Mouse (Mus musculus) liver, adult 2 months (tissue): Measurements from ENCODE around the gene Desi2. TPM values are rescaled to one million over a fixed set of nuclear protein-coding genes. Genes with fewer than 3 reads are reported as not detected.
"Not testable (repeated sequence)": the region's sequence is repeated elsewhere in the genome, so short reads cannot be mapped to it uniquely, and the experiment has no call there.

Source experiments
- DNase-seq: peaks from one replicate; pipeline ENCODE4 v3.0.0-alpha.2; 2011; ENCODE audit warnings: low read depth, low spot score; ENCODE audit errors: extremely low read depth
- H3K27ac ChIP-seq: fragments of 200-500 bp; replicated peaks from 2 replicates; pipeline ENCODE4 v1.5.1; 2012; ENCODE audit warnings: low read depth, mild to moderate bottlenecking, control low read depth, inconsistent platforms, low read length; ENCODE audit not compliant: insufficient read depth
- H3K27me3 ChIP-seq: fragments of 200-500 bp; 2 replicates; pipeline ENCODE4 v1.6.1; 2012; ENCODE audit warnings: mild to moderate bottlenecking, moderate library complexity, low read length, inconsistent platforms; ENCODE audit not compliant: control insufficient read depth, insufficient read depth
- H3K36me3 ChIP-seq: fragments of 200-500 bp; 2 replicates; pipeline ENCODE4 v1.6.1; 2012; ENCODE audit warnings: low read length, inconsistent platforms; ENCODE audit not compliant: control insufficient read depth, insufficient read depth
- H3K4me1 ChIP-seq: fragments of 200-500 bp; 2 replicates; pipeline ENCODE4 v1.6.1; 2011; ENCODE audit warnings: low read length; ENCODE audit not compliant: control insufficient read depth, insufficient read depth
- H3K4me3 ChIP-seq: fragments of 200-500 bp; 2 replicates; pipeline ENCODE4 v1.5.1; 2011; ENCODE audit warnings: low read depth, mild to moderate bottlenecking, control low read depth, low read length, moderate library complexity; ENCODE audit not compliant: insufficient read depth
- H3K79me2 ChIP-seq: fragments of 200-500 bp; 2 replicates; pipeline ENCODE4 v1.6.1; 2012; ENCODE audit warnings: inconsistent platforms, mild to moderate bottlenecking, low read length, moderate library complexity; ENCODE audit not compliant: control insufficient read depth, insufficient read depth
- H3K9ac ChIP-seq: fragments of 200-500 bp; 2 replicates; pipeline ENCODE4 v1.6.1; 2012; ENCODE audit warnings: low read depth, mild to moderate bottlenecking, control low read depth, inconsistent platforms, low read length
- CTCF ChIP-seq: fragments of 200-500 bp; IDR thresholded peaks from 2 replicates; pipeline ENCODE4 v1.5.1; 2011; ENCODE audit warnings: low read depth, low read length, control low read depth
- POLR2A ChIP-seq: fragments of 200-500 bp; IDR thresholded peaks from 2 replicates; pipeline ENCODE4 v1.6.1; 2011; ENCODE audit warnings: low read length, control low read depth; ENCODE audit not compliant: insufficient read depth; ENCODE audit errors: extremely low read depth
- WGBS: fragments of 180-500 bp; shearing (Covaris S2); methylation state at CpG from one replicate; pipeline ENCODE4 v1.1.7; 2018; 5-methylcytosine and 5-hydroxymethylcytosine counted together
- polyA plus RNA-seq: library from polyadenylated mRNA; depleted of rRNA; stranded (reverse); fragments of >200 nt; gene quantifications from 2 replicates; pipeline ENCODE4 v1.2.3, GENCODE M21; 2012; rRNA removed
- total RNA-seq: library from RNA; depleted of rRNA; stranded (reverse); fragments of >200 nt; gene quantifications from 2 replicates; pipeline ENCODE4 v1.2.3, GENCODE M21; 2014; rRNA removed

Gene Desi2
- total and polyA plus RNA-seq, 2 experiments = 5.6 to 7.2 TPM

- no peaks in the 10 kb centered on the region for H3K79me2 ChIP-seq
- no peak overlapping the region for H3K4me3 ChIP-seq
- no peak for TF ChIP-seq CTCF
- no peak for TF ChIP-seq POLR2A
- no peak overlapping the region for H3K9ac ChIP-seq
- H3K36me3 ChIP-seq = no peaks in the 10 kb centered on the region
- no peak overlapping the region for H3K27ac ChIP-seq
- no peaks in the 10 kb centered on the region for H3K4me1 ChIP-seq
- 81% methylated on average over 2 of the region's 2 CpGs for whole genome bisulfite sequencing
- DNase-seq = no peak
- no peaks in the 10 kb centered on the region for H3K27me3 ChIP-seq
Observed at GRCm38 (mm10) chr1:178283946-178284720, 96.9 kb downstream of the Desi2 start.

GRCm38 (mm10) chr1:178287601-178288176 lies 100.5 kb downstream of the Desi2 start:
- H3K27ac ChIP-seq = no peak overlapping the region
- H3K4me3 ChIP-seq = no peak overlapping the region
- no peaks in the 10 kb centered on the region for H3K79me2 ChIP-seq
- 59% methylated on average over 8 of the region's 8 CpGs for WGBS
- no peaks in the 10 kb centered on the region for H3K27me3 ChIP-seq
- no peak for TF ChIP-seq POLR2A
- TF ChIP-seq CTCF = no peak
- no peaks in the 10 kb centered on the region for H3K4me1 ChIP-seq
- H3K36me3 ChIP-seq = no peaks in the 10 kb centered on the region
- DNase-seq = no peak
- no peak overlapping the region for H3K9ac ChIP-seq

- Histone ChIP-seq H3K79me2 (no peaks in the 10 kb centered on the region), H3K9ac (no peak overlapping the region), H3K36me3 (no peaks in the 10 kb centered on the region), H3K4me3 (no peak overlapping the region), H3K27ac (no peak overlapping the region), H3K27me3 (no peaks in the 10 kb centered on the region), H3K4me1 (no peaks in the 10 kb centered on the region)
- 84% methylated on average over 3 of the region's 3 CpGs for WGBS
- TF ChIP-seq CTCF = no peak
- no peak for TF ChIP-seq POLR2A
- DNase-seq = no peak
Observed at GRCm38 (mm10) chr1:178291716-178292115, 104.5 kb downstream of the Desi2 start.

GRCm38 (mm10) chr1:178294051-178294450 lies 106.8 kb downstream of the Desi2 start:
- no peaks in the 10 kb centered on the region for H3K4me1 ChIP-seq
- no peaks in the 10 kb centered on the region for H3K27me3 ChIP-seq
- H3K79me2 ChIP-seq = no peaks in the 10 kb centered on the region
- H3K36me3 ChIP-seq = no peaks in the 10 kb centered on the region
- no peak for DNase-seq
- H3K27ac ChIP-seq = no peak overlapping the region
- no peak overlapping the region for H3K4me3 ChIP-seq
- no peak overlapping the region for H3K9ac ChIP-seq
- WGBS = 88% methylated on average over 1 of the region's 1 CpGs
- TF ChIP-seq POLR2A (no peak), CTCF (no peak)

GRCm38 (mm10) chr1:178301261-178301660 lies 114.0 kb downstream of the Desi2 start:
- H3K36me3 ChIP-seq, H3K79me2 ChIP-seq, H3K9ac ChIP-seq, H3K27ac ChIP-seq, H3K4me1 ChIP-seq, DNase-seq, H3K27me3 ChIP-seq, H3K4me3 ChIP-seq: not testable (repeated sequence)
- WGBS = 96% methylated on average over 2 of the region's 2 CpGs

GRCm38 (mm10) chr1:178303425-178303824 lies 116.2 kb downstream of the Desi2 start:
- Histone ChIP-seq H3K79me2 (no peaks in the 10 kb centered on the region), H3K4me1 (no peaks in the 10 kb centered on the region), H3K27me3 (no peaks in the 10 kb centered on the region), H3K4me3 (no peak overlapping the region), H3K27ac (no peak overlapping the region), H3K9ac (no peak overlapping the region), H3K36me3 (no peaks in the 10 kb centered on the region)
- 18% methylated on average over 3 of the region's 3 CpGs for WGBS
- peak; percentile 57 for DNase-seq
- TF ChIP-seq CTCF (peak; percentile 67), POLR2A (no peak)

Other genes starting within 250 kb of the Desi2 start
- 0.09 and 0.20 TPM in 2 replicates for gene Catspere2, start 204.0 kb upstream of the Desi2 start, total RNA-seq
- gene Catspere2, start 204.0 kb upstream of the Desi2 start, polyA plus RNA-seq = 0.02 and 0.46 TPM in 2 replicates
- 25.2 and 29.3 TPM in 2 replicates for gene Cox20, start 131.7 kb downstream of the Desi2 start, total RNA-seq
- gene Cox20, start 131.7 kb downstream of the Desi2 start, polyA plus RNA-seq = 12.8 and 19.6 TPM in 2 replicates
- 137 and 162 TPM in 2 replicates for gene Hnrnpu, start 150.4 kb downstream of the Desi2 start, total RNA-seq
- gene Hnrnpu, start 150.4 kb downstream of the Desi2 start, polyA plus RNA-seq = 32.6 and 33.0 TPM in 2 replicates
- gene Efcab2, start 218.7 kb downstream of the Desi2 start, total RNA-seq = 2.0 and 2.2 TPM in 2 replicates
- gene Efcab2, start 218.7 kb downstream of the Desi2 start, polyA plus RNA-seq = 0.29 and 0.46 TPM in 2 replicates